Mouse (Mus musculus): Measurements from ENCODE around the gene Spata13.

DNA sequence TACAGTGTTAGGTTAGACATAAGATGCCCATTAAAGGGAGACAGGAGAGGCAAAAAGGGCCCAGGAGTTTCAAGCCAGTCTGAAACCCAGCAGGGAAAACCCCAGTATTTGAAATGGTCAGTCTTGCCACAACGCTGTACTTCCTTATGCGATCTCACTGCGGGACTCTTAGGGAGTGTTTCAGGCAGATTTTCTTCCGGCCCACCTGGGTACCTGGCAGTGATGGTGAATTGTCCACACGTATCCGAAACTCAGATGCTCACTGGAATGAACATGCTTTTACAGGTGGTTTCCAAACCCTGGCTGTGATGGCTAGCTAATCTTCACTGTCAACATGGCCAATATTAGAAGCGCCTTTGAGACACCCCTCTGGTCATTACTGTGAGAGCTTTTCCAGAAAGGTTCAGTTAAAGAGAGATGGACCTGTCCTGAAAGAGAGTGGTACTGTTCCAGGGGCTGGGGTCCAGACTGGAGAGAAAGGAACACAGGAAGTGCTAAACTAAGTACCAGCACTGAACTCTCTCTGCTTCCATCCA, 148.4 kb downstream of the Spata13 start:
- TF ChIP-seq CTCF (IDR thresholded peaks at IDR 0.05; ENCODE audit: extremely low read depth, insufficient read length, insufficient replicate concordance, low read depth, low read length), result no peak
- TF ChIP-seq POLR2A (IDR thresholded peaks at IDR 0.05; ENCODE audit: low read depth, low read length), result no peak
